In genomic region chr9:100711665-100712064, GRCm38 (mm10) we compare ENCODE assay signal across 13 mouse cellular contexts.
"Had no signal": no experiment of that assay in that cellular context is flagged by ENCODE, and none has a peak within 500 bp of the region (broad histone marks: within the 10 kb centered on the region; RNA-seq: fewer than 3 reads in every experiment).

No protein-coding gene starts in this region.

- H3K9ac ChIP-seq: limb, embryonic 12.5 days; lung, embryonic 14.5 days had no signal

- H3K27ac ChIP-seq: limb, embryonic 12.5 days; midbrain, embryonic 10.5 days had no signal

- H3K9me3 ChIP-seq: limb, embryonic 12.5 days; midbrain, embryonic 10.5 days had no signal

- DNase-seq: kidney, adult 8-10 months; kidney, postnatal 25 days; lung, embryonic 14.5 days; lung, postnatal 10 days; lung, postnatal 4 days; midbrain, embryonic 14.5 days; right cerebral cortex, postnatal 14 days; thymus, adult 18-20 months; thymus, postnatal 25 days had no signal

- H3K4me3 ChIP-seq: limb, embryonic 12.5 days; midbrain, embryonic 10.5 days had no signal

- H3K4me1 ChIP-seq: limb, embryonic 12.5 days; midbrain, embryonic 10.5 days had no signal

- H3K4me2 ChIP-seq: limb, embryonic 12.5 days; liver, embryonic 11.5 days; lung, embryonic 14.5 days had no signal

- H3K27me3 ChIP-seq: limb, embryonic 12.5 days had no signal

- ATAC-seq: intestine, postnatal 0 days had no signal
